Mouse (Mus musculus): ENCODE data around the gene Sart3.
A peak's percentile ranks its signal among the peaks of the same experiment; 100 is the strongest.
"Not testable (repeated sequence)": the region's sequence is repeated elsewhere in the genome, so short reads cannot be mapped to it uniquely, and the experiment has no call there.

The Sart3 gene

DNA sequence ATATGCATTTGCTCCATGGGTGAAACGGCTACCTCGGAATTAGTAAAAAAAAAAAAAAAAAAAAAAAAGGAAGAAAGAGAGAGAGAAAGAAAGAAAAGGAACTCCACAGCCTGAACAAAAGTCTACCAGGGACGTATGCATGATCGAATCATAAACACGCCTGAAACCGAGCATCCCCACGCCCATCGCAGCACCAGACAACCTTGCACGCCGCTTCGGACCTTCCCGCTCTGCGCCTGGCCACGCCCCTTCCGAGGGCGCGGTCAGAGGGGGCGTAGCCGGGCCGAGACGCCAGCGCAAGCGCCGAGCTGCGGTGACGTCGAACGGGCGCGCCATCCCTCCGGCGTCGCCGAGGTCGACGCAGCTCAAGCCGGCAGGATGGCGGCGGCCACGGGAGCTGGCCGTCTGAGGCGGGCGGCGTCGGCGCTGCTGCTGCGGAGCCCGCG lies at the start of gene Sart3, which contains the start of gene Iscu:
Gene Sart3, minus strand, starts transcription at position 61 of the 446 bp plus-strand sequence.
Gene Iscu, plus strand, starts transcription at position 299 of the 446 bp plus-strand sequence.
- peak; percentile 95 for DNase-seq (ENCODE audit: low spot score in 2 of 2)

DNA sequence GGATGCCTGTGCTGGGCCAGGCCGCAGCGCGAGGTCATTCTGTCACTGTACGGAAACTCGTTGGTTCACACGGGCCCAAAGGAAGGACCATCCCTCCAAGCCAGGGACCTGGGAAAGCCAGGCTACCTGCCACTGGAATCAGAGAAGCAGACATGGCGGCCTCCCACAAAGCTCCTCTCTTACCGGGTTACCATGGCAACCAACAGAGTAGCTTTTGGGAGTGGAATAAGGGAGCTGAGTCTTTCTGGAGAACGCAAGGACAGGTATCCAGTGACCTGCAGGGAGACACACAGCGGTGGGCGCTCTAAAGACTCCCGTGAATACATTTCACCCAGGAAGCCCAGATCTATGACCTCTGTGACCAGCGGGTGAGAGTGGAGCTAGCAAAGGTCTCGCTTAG lies 46.3 kb upstream of the Sart3 start:
- no peak for DNase-seq (ENCODE audit: low spot score in 2 of 2)

DNA sequence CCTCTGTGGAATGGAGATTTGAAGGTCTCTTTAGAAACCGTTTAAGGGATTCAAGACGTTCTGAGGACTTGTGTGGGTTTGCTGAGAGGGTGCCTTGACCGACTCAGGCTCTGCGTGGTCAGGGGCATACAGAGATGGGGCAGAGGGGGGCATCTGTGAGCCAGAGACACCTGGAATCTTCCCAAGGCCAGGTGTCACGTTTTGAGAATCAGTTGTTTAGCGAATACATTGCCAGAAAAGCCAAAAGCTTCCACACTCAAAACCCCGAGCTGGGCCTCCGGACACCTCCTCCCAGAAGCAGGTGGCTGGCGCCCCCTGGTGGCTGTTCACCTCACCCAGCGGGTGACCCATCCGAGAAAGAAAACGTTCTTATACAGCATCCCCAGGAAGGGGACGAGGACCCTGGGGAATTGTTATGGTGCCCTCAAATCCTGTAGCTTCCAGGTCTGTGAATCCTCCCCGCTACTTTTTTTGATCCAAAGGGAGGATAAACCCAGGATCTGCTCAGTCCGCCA lies 43.4 kb upstream of the Sart3 start:
- DNase-seq (ENCODE audit: low spot score in 2 of 2), result peak; percentile 63 to 77

DNA sequence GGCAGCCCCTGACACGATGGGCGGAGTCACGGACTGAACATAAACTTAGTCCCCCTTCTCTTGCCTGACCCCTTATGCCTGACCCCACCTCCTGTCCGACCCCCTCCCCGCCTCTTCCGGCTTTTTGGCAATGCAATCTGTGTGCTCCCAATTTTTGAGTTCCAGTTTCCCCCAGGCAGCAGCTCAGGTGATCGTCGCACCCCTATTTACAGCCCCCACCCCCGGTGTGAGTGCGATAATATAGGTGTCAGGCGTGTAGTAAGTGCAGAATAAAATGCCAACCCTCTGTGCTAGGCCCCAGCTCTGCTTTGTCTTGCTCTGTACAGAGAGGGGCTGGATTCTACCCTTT lies 42.7 kb upstream of the Sart3 start:
- no peak for DNase-seq (ENCODE audit: low spot score in 2 of 2)

DNA sequence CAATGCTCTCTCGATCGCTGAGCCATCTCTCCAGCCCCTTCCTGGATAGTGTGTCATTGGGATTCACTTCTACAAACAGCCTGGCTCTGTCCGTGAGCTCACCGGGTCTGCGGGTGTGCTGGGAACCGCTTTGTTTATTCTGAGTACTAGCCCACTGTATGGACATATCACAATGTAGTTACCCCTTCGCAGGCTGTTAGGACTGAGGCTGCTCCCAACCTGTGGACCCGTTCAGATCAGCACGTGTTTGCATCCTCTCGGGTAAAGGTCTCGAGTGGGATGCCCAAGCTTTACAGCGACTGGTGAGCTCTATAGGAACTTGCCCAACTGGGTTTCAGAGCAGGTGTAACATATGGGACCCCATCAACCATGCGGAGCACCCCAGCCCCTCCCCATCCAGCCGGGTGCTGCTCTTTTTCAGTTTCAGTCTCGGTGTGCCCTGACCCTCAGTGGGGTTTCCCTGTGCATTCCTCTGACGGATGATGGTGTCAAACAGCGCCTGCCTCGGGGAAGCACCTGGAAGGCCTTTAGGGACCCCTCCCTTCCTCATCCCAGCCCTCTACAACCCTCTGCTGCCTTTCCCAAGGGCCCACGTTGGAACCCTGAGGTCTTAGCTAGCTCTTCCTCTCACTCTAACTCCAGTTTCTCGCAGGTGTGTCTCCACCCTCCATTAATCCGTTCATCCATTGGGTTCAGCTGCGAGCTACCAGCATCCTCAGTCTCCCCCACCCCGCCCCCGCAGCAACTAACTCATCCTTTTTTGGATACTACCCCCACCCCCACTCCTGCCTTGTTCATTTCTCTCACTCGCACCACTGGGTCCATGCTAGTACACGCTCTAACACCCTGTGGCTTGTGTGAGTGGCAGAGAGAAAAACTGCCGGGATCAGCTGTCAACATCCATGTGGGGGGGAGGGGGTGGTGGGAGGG lies 42.1 kb upstream of the Sart3 start:
- DNase-seq (ENCODE audit: low spot score in 2 of 2), result peak; percentile 45 to 51

DNA sequence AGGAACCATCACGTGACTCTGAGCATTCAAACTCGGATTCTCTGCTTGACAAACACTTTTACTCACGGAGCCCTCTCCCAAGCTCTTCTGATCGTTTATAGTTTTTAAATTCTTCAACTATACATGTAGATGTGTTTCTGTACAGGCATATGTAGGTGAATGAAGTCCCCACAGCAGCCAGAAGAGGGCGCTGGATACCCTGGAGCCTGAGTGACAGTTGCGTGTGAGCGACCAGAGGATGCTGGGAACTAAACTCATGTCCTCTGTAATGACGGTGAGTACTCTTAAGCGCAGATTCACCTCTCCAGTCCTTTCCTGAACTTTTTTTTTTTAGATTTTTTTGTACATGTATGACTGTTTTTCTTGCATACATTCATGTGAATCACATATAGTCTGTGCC lies 41.3 kb upstream of the Sart3 start:
- DNase-seq (ENCODE audit: low spot score in 2 of 2), result peak in 1 of 2 experiments; percentile 50

DNA sequence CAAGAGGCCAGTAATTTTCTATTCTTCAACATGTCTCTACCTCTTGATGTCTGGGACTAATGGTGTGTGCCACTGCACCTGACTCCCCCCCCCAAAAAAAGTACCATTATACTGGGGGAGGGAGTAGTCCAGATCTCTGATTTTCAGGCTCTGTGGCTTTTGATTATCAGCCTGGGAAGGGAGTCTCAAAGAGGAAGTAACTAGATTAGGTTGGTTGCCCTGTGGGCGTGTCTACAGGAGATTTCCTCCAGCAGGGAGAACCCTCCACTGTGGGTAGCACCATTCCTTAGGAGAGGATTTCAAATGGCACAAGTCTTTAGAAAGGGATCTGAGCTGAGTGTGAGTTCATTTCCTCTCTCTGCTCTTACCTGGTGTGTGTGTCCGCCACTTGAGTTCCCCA lies 40.3 kb upstream of the Sart3 start:
- DNase-seq (ENCODE audit: low spot score in 2 of 2), result peak in 1 of 2 experiments; percentile 22

DNA sequence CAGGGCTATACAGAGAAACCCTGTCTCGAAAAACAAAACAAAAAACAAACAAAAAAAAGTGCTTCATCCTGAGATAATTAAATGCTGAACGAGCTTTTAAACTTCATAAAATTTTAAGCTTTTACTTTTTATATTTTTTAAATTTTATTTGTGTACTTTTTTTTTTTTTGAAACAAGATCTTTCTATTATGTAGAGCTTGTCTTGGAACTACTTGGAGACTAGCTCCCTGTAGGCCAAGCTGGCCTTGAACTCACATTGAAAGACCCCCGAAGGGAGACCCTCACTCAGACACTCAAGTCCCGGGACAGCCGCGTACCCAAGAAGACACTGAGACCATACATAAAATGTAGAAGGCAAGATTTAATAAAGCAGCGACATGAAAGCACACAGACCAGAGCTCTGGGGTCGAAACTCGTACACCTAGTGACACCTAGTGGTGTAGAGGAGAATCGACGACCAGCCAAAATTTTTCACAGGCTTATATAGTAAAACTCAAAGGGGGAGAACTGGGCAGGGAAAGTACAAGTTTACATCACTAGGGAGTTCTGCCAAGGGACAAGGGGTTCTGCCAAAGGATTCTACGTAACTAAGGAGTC lies 39.6 kb upstream of the Sart3 start:
- not testable (repeated sequence) for DNase-seq (ENCODE audit: low spot score in 2 of 2)

DNA sequence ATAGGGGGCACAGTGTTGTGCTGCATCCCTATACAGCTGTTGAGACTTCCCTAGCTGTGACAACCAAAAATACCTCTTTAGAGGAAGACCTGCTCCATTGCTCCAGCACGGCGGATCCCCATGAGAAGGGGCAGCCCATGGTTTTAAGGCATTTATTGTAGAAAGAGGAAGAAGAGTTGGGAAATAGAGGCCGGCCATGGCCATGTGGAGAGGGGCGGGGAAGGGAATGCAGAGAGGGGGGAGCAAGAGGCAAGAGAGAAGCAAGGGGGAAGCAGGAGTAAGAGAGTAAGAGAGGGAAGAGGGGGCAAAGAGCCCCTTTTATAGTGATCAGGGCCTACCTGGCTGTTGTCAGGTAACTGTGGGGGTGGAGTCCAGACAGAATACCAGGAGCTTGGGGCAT lies 37.8 kb upstream of the Sart3 start:
- no peak for DNase-seq (ENCODE audit: low spot score in 2 of 2)

DNA sequence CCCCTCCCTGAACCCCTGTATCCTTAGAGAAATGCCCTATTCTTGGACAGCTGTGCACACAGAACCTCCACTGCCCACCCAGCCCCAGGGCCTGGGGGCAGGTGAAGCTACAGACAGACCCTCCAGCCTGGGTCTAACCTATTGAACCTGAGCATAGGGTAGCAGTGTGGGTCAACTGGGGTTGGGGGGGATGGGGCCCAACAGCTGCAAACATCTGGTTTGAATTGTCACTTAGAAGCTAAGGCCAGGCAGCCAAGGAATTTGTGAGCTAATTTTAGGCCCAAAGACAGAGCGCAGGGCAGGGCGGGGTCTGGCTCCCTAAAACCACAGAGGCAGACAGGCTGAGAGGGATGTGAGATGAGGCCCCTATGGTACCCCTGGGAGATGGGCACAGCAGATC lies 35.9 kb upstream of the Sart3 start:
- no peak for DNase-seq (ENCODE audit: low spot score in 2 of 2)

DNA sequence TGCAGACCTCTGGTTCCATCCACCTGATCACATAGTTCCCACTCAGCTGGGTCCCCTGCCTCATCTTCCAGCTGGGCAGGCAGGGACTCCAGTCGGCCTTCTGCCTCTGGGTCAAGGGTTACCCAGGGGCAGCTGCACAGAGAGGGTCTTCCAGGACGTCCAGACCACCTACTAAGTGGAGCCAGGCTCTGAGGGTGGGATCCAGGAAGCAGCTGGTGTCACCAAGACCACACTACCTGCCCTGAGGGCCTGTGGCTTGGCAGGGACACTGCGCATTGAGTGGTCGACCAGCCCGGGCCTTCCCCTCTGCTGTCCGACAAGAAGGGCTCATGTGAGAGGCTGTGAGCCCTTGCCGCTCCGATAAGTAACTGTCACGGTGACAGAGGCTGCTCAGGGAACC lies 35.4 kb upstream of the Sart3 start:
- no peak for DNase-seq (ENCODE audit: low spot score in 2 of 2)

DNA sequence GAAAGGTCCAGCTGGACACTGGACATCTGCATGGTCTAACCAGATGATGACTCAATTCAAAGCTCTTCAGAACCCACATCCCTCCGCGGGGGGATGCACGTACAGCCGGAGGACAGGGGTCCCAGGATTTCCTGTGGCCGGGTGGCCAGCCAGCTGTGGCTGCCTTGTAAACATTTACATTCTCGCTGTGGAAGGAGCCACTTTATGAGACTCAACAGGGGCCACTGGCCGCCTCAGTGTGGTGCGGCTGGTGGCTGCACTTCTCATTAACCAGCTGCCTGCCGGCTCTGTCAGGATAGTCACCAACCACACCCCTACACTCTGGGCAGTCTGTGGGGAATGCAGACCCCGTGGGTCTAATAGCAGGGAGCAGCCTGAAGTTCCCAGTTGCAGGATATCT lies 34.1 kb upstream of the Sart3 start:
- no peak for DNase-seq (ENCODE audit: low spot score in 2 of 2)

DNA sequence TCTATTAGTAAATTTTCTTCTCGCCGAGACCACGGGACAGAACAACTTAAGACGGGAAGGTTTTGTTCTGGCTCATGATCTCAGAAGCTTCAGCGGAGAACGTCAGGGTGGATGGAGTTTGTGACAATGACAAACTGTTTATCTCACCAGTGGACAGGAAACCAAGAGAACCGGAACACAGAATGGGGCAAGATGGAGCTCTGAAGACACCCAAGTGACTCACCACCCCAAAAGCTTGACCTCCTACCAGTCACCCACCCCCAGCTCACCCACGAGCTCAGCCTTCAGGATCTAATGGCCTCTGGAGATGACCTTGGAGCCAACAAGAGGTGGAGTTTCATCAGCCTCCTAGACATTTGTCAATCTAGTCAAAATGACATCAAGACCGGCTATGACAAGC lies 33.0 kb upstream of the Sart3 start:
- no peak for DNase-seq (ENCODE audit: low spot score in 2 of 2)

DNA sequence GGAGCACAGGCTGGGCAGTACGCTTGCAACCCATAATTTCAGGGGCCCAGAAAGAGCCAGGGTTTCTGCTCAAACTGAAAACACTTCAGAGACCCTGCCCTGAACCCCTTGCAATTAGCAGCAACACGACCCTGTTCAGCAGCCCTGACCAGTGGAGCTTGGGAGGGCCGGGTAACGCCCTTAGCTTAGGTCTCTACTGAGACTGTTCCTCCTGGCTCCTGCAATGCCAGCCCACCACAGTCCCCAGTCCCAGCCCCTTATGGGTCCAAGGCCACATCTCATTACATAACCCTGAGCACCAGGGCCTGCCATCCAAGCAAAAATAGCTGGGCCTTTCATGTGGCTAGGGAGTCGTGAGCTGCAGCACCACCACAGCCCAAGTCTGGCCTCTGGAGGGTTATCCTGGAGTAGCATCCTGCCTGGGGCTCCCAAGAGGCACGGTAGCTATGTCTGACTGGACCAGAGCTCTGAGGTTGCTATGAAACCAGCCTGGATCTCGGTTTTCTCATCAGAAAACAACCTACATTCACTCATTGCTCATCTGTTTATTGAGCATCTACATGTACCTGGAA lies 32.2 kb upstream of the Sart3 start:
- no peak for DNase-seq (ENCODE audit: low spot score in 2 of 2)

DNA sequence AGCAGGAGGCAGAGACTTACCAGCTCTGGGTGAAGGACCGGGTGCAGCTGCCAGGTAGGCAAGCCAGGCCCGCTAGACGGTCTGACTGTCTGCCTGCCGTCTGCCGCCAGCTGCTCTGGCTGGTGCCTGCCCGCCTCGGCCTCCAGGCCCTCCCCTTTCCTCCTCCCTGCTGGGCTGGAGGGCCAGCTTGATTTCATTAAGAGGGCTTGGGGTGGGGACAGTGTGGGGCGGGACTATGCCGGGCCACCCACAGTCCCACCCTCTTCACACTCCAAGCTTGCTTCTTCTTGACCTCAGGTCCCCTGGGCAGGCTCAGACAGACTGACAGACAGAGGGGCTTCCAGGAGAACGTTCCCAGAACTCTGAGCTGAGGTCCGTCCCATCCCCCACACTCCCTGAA lies 28.0 kb upstream of the Sart3 start, which contains the start of gene Tmem119:
Gene Tmem119, minus strand, starts transcription at position 237 of the 400 bp plus-strand sequence.
- DNase-seq (ENCODE audit: low spot score in 2 of 2), result no peak

DNA sequence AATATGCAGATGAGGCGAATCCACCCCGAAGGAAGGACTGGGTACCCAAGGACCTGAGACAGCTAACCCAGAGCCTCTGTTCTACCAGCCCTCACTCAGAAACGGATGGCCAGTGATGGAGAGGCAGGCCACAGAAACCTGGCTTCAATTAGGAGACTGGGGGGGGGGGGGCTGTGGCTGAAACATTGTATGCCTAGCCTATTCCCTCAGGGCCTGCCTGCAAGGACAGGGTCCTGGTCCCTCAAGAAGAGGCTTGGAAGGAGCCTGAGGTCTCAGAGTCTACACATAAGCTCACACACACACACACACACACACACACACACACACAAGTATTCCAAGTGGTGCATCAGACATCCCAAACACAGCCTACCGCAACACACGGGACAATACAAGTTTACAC lies 27.4 kb upstream of the Sart3 start:
- no peak for DNase-seq (ENCODE audit: low spot score in 2 of 2)

DNA sequence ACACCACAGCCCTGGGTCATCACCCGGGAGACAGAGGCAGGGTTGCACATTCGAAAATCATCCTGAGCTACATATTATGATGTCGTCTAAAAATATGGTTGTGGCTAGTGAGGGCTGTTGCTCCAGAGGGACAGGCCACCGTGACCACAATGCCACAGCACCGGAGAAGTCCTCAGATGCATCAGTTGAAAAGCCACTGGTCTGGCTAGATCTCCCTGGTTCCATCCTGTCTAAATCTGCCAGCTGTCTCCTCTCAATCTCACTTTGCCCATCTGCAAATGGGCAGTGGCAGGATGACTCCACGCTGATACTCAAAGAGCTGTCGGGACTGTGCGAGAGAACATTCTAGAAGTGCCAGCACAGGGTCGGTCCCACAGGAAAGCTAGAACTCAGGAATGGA lies 26.2 kb upstream of the Sart3 start:
- no peak for DNase-seq (ENCODE audit: low spot score in 2 of 2)

DNA sequence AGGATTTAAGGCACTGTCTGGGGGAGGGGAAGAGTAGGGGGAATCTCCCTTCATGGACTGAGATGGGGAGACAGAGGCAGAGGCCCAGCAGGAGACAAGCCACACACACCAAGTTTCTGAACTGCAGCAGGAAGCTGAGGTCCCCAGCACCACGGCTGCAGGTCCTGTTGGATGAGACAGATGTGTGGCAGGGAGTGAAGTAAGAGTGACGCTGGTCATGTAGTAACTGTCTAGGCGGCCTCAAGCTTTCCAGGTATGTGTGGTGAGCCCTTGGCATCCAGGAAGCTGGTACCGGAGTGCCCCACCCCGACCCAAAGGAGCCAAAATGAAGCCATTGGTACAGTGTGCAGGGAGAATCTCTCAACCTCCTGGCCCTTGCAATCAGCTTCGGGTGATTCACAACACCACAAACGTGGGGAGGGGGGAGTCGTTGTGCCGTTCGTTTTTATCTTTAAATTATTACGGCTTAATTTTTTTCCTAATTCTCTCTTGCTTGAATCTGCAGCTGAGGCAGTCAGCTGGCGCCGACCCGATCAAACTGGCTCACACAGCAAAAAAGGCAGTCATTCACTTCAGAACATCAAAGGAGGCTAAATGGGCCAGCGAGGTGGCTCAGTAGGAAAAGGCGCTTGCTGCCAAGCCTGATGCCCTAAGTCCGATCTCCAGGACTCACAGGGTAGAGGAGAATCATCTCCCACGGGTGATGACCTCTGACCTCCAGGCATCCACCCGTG lies 25.0 kb upstream of the Sart3 start:
- DNase-seq (ENCODE audit: low spot score in 2 of 2), result no peak

DNA sequence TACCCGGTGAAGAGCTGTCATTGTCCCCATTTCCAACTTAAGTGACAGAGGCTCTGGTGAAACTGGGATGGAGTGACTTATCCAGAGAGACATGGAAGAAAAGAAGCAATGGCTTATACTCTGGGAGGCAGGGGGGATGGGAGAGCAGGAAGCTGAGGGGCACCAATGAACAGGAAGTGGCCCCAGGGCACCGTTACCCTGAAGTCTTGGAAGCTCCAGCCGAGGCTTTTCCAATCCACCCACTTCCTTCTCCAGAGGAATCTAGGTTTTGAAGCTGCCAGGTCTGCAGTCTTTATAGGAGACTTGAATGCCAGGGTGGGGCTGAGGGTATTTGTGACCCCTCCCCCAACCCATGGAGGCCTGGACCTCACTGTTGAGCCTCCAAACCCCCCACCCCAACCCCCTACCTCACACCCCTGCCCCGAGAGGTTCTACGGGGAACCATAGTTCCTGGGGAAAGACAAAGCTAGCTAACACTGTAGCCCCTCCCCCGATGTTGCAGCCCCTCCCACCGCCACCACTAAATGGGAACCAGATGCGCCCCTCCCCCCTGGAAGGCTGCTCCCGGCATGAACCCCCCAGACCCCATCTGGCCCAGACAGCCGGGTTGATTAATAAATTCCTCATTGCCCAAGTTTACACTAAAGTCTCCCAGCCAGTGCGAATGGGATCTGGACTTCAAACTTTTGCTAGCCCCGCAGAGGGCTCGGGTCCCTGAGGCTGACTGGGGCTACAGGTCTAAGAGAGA lies 24.3 kb upstream of the Sart3 start:
- DNase-seq (ENCODE audit: low spot score in 2 of 2), result no peak

DNA sequence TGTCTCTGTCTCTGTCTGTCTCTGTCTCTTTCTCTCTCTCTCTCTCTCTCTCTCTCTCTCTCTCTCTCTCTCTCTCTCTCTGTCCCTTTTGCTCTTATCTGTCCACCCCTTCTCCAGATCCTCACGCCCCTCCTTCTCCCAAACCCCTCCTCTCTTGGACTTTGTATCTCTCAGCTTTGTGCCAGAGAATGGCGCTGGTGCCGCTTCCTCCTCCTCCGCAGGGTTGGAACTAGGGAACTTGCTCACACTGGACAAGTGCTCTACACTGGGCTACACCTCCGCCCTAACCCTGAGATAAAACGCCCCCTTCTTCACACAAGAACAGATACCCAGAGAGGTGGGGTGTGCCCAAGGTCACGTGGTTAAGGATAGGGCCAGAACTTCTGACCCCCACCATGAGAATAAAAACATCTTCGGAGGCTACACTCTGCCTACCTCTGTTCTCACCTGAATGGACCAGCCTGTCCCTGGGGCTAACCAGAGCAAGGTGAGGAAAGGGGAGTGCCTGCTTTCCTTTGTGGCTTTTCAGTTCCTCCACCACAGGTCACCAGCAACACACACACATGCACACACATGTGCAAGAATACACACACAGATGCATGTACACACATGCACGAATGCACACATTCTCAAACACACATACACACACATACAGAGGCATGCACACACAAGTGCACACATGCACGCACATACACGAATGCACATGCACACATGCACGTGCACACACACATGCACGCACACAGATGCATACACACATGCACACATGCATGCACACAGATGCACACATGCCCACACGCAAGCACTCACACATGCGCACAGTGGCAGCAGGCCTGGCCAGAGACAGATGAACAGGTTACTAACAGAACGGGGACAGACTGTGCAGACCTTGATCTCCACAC lies 19.1 kb upstream of the Sart3 start:
- DNase-seq (ENCODE audit: low spot score in 2 of 2), result no peak

All from spleen, postnatal 36 days (tissue).